Mouse (Mus musculus): Measurements from ENCODE around the gene Fam171a2.

DNA sequence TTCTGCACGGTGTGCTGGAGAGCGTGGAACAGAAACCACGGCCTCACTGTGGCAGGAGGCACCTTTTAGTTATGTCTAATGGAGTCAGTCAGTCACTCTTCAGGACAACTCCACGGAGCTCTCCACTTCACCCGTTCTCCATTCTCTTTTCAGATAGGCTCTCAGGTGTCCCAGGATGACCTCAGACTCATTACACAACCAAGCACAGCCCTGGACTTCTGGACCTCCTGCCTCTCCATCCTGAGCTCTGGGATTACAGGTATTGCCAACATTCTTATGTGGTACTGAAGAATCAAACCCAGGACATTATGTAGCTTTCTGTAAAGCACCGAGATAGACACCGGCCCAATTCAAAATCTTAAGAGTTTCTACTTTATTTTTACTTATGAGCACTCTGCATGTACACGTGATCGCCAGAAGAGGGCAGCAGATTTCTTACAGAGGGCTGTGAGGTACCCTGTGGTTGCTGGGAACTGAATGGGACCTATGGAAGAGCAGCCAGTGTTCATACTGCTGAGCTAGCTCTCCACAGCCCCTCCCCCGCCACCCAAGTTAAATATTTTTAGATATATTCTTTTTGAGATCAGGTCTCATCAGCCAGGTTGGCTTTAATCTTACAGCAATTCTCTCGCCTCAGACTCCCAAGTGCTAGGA is 39.4 kb upstream of the Fam171a2 start:
- TF ChIP-seq EP300 (IDR thresholded peaks at IDR 0.05; ENCODE audit: low read depth) = no peak
- TF ChIP-seq CTCF (IDR thresholded peaks at IDR 0.05; ENCODE audit: low read depth) = peak; percentile 73

All from liver, embryonic 14.5 days (tissue).